Mouse (Mus musculus): ENCODE measurements around the gene Cacng6.
"Not testable (repeated sequence)": the region's sequence is repeated elsewhere in the genome, so short reads cannot be mapped to it uniquely, and the experiment has no call there.

Cacng6 gene

GRCm38 (mm10) chr7:3423895-3424294, at the start of gene Cacng6:
TSS of gene Cacng6 (plus strand) at chr7:3424195.
- DNase-seq (ENCODE audit: low spot score), result no peak

DNA sequence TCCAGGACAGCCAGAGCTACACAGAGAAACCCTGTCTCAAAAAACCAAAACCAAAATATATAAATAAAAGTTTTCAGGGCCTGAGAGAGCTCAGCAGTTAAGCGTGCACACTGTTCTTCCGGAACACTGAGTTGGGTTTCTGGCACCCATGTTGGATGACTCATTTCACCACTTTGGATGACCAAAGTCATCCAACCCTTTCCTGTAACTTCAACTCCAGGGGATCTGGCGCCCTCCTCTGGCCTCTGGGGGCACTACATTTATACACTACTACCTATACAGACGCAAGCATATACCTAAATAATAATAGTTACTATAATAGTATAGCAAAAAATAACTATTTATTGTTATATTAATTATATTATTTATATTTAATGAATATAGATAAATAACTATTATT, 47.2 kb upstream of the Cacng6 start:
- peak; percentile 6 for DNase-seq (ENCODE audit: low spot score)

GRCm38 (mm10) chr7:3382123-3382522, 41.9 kb upstream of the Cacng6 start:
- no peak for DNase-seq (ENCODE audit: low spot score)

- DNase-seq (ENCODE audit: low spot score), result no peak
Measured at GRCm38 (mm10) chr7:3384807-3385319, 39.1 kb upstream of the Cacng6 start.

- no peak for DNase-seq (ENCODE audit: low spot score)
Measured at GRCm38 (mm10) chr7:3386036-3386730, 37.8 kb upstream of the Cacng6 start.

- DNase-seq (ENCODE audit: low spot score), result no peak
Measured at GRCm38 (mm10) chr7:3387761-3388160, 36.2 kb upstream of the Cacng6 start.

- DNase-seq (ENCODE audit: low spot score), result no peak
Measured at GRCm38 (mm10) chr7:3388885-3389284, 35.1 kb upstream of the Cacng6 start.

- no peak for DNase-seq (ENCODE audit: low spot score)
Measured at GRCm38 (mm10) chr7:3389444-3390412, 34.3 kb upstream of the Cacng6 start.

DNA sequence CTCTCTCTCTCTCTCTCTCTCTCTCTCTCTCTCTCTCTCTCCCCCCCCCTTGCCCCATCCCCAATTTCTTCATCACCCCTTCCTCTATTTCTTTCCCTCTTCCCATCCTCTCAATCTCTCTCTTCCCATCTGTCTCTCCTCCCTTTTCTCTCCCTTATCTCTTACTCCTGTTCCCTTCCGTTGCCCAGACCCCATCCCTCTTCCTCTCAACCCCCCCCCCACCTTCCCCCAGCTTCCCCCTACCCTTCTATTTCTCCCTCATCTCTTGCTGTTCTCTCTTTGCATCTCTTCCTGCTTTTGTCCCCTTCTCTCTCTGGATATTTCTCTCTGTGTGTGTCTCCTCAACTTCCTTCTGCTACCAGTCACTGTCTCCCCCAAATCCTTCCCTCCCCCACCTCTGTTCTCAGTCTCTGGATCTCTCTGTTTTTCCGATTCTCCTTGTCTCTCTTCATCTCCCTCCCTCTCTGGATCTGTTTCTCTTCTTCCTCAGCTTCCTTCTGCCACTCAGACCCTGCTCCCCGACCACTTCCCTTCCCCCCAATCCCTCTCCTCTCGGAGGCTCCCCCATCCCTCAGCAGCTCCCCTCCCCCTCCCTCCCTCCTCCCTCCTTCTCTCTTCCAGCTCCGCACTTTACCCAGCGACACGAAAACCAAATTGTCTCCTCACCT, 33.4 kb upstream of the Cacng6 start, which contains the start of gene Cacng8:
Cacng8 (plus strand) TSS at position 271 of the 668 bp plus-strand sequence.
- no peak for DNase-seq (ENCODE audit: low spot score)

DNA sequence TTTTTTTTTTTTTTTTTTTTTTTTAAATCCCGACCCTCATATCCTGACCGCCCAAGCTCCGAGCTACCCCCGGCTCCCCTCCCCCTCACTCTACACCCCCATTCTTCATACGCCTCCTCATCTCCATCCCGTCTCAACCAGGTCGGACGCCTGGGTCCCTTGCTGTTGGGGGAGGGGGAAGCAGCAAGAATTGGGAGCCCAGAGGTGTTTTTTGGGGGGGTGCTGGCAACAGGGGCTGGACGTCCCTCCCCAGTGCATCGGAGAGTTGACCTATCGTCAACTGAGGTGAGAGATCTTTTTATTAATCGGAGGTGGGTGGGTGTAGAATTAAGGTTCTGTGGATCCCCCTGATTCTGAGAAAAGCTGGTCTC, 32.9 kb upstream of the Cacng6 start:
- no peak for DNase-seq (ENCODE audit: low spot score)

DNA sequence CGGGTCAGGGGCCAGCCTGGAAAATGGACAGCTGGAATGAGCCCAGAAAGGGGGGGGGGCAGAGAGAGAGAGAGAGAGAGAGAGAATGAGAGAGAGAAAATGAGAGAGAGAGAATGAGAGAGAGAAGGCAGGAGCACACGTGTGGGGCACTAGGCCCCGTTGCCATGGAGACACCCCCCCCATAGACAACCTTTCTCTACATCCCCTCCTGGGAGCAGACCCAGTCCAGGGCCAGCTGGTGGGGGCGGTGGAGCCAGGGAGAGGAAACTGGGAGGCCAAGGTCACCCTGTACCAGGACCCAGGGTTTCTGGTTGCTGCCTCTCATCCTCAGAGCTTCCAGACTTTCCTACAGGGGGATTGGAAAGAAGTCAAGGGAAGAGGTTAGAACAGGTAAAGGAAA, 32.2 kb upstream of the Cacng6 start:
- DNase-seq (ENCODE audit: low spot score), result no peak

DNA sequence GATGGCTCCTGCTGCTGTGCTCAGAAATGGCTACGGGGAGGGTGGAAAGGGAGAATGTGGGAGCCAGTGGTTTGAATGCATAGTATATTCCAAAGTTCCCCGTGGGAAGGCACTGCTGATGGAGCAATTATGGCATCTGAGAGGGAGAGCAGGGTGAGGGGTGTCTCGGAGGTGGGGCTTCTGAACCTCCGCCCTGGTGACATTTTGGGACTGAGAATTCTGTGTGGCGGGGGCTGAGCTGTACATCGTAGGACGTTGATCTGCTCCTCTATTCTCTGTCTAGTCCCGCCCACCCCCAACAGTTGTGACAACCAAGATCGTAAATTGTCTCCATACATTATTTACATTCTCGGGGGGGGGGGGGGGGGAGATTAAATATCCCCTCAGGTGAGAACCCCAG, 26.6 kb upstream of the Cacng6 start:
- DNase-seq (ENCODE audit: low spot score), result no peak

GRCm38 (mm10) chr7:3397797-3398196, 26.2 kb upstream of the Cacng6 start:
- no peak for DNase-seq (ENCODE audit: low spot score)

DNA sequence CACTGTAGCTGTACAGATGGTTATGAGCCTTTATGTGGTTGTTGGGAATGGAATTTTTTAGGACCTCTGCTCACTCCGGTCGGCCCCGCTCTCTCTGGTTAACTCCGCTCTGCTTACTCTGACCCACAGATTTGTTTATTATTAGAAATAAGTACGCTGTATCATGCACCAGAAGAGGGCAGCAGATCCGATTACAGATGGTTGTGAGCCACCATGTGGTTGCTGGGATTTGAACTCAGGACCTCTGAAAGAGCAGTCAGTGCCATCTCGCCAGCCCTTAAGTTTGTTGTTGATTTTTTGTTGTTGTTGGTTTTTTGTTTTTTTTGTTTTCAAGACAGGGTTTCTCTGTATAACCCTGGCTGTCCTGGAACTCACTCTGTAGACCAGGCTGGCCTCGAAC, 25.6 kb upstream of the Cacng6 start:
- not testable (repeated sequence) for DNase-seq (ENCODE audit: low spot score)

DNA sequence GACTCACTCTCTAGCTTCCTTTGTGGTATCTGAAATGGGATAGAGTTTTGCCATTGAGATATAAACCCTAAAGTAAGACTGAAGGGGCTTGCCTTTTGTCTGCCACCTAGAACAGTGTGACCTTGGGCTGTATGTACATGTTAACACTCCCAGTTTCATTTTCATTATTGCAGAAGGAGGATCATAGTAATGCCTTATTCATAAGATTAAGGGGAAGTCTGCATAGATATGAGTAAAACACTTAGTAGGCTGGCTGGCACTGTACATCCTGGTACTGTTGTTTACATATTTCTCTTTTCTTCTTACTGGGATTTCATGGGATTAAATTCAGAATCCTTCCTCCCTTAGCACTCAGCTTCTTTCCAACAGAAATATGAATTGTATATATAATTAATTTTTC, 24.1 kb upstream of the Cacng6 start:
- DNase-seq (ENCODE audit: low spot score), result no peak

- no peak for DNase-seq (ENCODE audit: low spot score)
Measured at GRCm38 (mm10) chr7:3409729-3410520, 14.1 kb upstream of the Cacng6 start.

GRCm38 (mm10) chr7:3411160-3411941, 12.6 kb upstream of the Cacng6 start:
- no peak for DNase-seq (ENCODE audit: low spot score)

GRCm38 (mm10) chr7:3412036-3412435, 12.0 kb upstream of the Cacng6 start:
- DNase-seq (ENCODE audit: low spot score), result peak; percentile 32

DNA sequence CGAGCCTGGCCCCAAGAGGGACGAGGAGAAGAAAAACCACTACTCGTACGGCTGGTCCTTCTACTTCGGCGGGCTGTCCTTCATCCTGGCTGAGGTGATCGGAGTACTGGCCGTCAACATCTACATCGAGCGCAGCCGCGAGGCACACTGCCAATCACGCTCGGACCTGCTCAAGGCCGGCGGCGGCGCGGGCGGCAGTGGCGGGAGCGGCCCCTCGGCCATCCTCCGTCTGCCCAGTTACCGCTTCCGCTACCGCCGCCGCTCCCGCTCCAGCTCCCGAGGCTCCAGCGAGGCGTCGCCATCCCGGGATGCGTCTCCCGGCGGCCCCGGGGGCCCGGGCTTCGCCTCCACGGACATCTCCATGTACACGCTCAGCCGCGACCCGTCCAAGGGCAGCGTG, 9.1 kb upstream of the Cacng6 start:
- no peak for DNase-seq (ENCODE audit: low spot score)

DNA sequence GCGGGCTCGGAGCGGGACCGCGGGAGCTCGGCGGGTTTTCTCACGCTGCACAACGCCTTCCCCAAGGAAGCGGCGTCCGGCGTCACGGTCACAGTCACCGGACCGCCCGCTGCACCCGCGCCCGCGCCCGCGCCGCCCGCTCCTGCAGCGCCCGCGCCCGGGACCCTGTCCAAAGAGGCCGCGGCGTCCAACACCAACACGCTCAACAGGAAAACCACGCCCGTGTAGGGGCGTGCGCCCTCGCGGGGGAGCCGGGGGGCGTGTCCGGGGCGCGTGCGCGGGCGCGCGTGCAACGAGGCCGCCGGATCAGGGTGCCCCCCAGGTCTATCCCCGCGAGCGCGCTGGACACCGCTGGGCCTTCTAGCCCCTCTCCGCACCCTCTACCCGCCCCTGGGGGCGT, 8.6 kb upstream of the Cacng6 start:
- DNase-seq (ENCODE audit: low spot score), result peak; percentile 23

DNA sequence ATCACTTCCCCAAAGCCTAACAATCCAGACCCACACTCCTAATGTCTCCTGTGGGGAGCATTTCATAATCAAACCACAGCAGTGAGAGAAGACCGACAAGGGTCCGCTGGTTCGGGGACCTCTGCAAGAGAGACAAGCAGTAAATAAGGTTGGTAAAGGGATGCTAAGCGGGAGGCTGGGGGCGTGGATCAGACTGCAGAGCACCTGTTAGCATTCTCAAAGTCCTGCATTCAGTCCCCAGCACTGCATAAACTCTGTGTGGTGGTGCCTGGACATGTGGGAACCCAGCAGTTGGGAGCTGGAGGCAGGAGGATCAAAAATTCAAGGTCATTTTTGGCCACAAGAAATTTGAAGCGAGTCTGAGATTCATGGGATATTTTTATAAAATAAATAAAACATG, 4.1 kb upstream of the Cacng6 start:
- DNase-seq (ENCODE audit: low spot score), result no peak

Data from T-cell, adult 2 months (primary cell).